Mouse (Mus musculus) testis, adult 2 months (tissue): ENCODE measurements around the gene Gm49416. TPM values are rescaled to one million over a fixed set of nuclear protein-coding genes. Genes with fewer than 3 reads are reported as not detected.

Experiments
- H3K27ac ChIP-seq: fragments of 200-500 bp; 2 replicates; pipeline ENCODE4 v1.5.1; 2012; ENCODE audit warnings: low read depth, low read length; ENCODE audit not compliant: control insufficient read depth, insufficient read depth
- H3K27me3 ChIP-seq: fragments of 200-500 bp; 2 replicates; pipeline ENCODE4 v1.6.1; 2012; ENCODE audit warnings: mild to moderate bottlenecking, low read length, moderate library complexity; ENCODE audit not compliant: control insufficient read depth, insufficient read depth
- H3K36me3 ChIP-seq: fragments of 200-500 bp; 2 replicates; pipeline ENCODE4 v1.6.1; 2012; ENCODE audit warnings: mild to moderate bottlenecking, low read length; ENCODE audit not compliant: control insufficient read depth, insufficient read depth
- H3K4me1 ChIP-seq: fragments of 200-500 bp; 2 replicates; pipeline ENCODE4 v1.6.1; 2012; ENCODE audit warnings: low read length; ENCODE audit not compliant: control insufficient read depth, insufficient read depth
- H3K4me3 ChIP-seq: fragments of 200-500 bp; 2 replicates; pipeline ENCODE4 v1.5.1; 2012; ENCODE audit warnings: low read depth, mild to moderate bottlenecking, low read length, moderate library complexity, mixed read lengths; ENCODE audit not compliant: control insufficient read depth
- CTCF ChIP-seq: fragments of 200-500 bp; IDR thresholded peaks from 2 replicates; pipeline ENCODE4 v1.5.1; 2012; ENCODE audit warnings: low read depth, mild to moderate bottlenecking, inconsistent platforms, low read length, moderate library complexity; ENCODE audit not compliant: control insufficient read depth, insufficient read depth, insufficient replicate concordance
- POLR2A ChIP-seq: fragments of 200-500 bp; IDR thresholded peaks from 2 replicates; pipeline ENCODE4 v1.6.1; 2012; ENCODE audit warnings: low read depth, mild to moderate bottlenecking, inconsistent platforms, low read length, moderate library complexity; ENCODE audit not compliant: control insufficient read depth
- polyA plus RNA-seq: library from polyadenylated mRNA; depleted of rRNA; stranded (reverse); fragments of >200 nt; gene quantifications from 2 replicates; pipeline ENCODE4 v1.2.3, GENCODE M21; 2012; rRNA removed

The Gm49416 gene
- polyA plus RNA-seq, 1 experiment: not detected

DNA sequence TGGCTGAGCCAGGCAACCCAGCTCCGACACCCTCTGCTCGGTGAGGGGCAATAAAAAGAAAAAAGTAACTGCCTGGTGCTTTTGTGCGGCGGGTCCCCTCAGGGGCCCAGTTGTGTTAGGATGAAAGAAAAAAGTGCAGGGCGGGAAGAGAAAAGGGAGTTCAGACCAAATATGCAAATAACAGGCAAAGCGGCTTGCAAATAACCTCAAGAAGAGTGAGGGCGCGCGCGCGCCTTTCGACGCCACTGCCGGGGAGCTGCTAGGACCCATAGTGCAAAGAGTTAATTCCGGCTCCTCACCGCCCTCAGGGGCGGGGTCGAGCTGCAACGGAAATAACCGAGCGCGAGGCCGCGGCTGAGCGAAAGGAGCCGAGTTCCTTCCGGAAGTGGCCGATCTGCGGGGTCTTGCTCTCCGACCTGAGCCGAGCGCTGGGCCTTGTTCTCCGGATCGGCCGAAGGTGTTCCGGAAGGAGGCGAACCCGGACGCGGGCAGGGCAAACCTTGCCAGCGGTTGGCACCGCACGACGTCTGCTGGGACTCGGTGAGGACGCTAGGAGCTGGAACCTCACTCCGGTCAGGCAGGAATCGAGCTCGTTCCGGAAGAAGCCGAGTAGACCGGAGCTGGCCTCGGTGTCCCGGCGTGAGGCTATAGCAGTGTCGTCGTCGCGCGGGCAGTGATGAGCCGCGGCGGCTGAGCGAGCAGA, 52.9 kb downstream of the Gm49416 start, which contains the start of gene Mta2:
Gene Mta2 (plus strand): TSS at position 361 of the 703 bp plus-strand sequence.
- peak; percentile 72 for TF ChIP-seq POLR2A
- TF ChIP-seq CTCF: no peak
- peaks cover 4% of the 10 kb centered on the region for H3K36me3 ChIP-seq
- peak within 1 kb of the TSS; percentile 99 for H3K27ac ChIP-seq
- H3K4me1 ChIP-seq: peaks cover 15% of the 10 kb centered on the region
- peak within 1 kb of the TSS; percentile 98 for H3K4me3 ChIP-seq
- no peaks in the 10 kb centered on the region for H3K27me3 ChIP-seq

DNA sequence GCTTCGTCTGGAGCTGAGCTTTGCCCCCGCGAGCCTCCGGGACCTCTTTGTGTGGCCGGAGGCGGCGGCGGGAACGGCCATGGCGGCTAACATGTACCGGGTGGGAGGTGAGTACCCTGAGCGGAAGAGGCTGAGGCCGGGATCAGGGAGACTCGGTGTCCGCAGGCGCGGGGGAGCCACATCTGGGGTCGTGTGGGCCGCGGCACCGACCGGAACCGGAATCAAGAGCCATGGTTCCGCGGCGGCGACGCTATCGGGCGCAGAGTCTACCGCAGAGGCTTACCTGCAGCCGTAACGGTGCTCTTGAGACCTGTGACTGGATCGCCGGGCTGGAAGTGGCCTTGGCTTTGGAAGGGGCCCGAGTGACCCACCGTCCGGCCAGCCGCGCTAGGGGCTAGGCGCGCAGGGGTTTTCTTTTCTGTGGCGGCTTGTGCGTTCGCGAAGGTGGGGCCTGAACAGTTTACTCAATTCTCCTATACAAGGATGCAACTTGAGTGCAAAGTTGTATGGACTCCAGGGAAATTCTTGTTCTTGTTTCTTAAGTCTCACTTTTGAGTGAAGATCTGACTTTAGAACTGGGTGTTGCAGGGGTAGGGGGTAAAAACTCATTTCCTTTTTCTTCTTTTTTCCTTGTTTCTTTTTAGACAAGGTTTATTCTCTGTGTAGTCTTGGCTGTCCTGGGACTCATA, 53.7 kb downstream of the Gm49416 start:
- H3K27ac ChIP-seq: peak overlapping the region; percentile 99
- H3K36me3 ChIP-seq: peaks cover 7% of the 10 kb centered on the region
- H3K4me1 ChIP-seq: peaks cover 15% of the 10 kb centered on the region
- no peaks in the 10 kb centered on the region for H3K27me3 ChIP-seq
- TF ChIP-seq CTCF (no peak), POLR2A (no peak)
- peak overlapping the region; percentile 98 for H3K4me3 ChIP-seq

DNA sequence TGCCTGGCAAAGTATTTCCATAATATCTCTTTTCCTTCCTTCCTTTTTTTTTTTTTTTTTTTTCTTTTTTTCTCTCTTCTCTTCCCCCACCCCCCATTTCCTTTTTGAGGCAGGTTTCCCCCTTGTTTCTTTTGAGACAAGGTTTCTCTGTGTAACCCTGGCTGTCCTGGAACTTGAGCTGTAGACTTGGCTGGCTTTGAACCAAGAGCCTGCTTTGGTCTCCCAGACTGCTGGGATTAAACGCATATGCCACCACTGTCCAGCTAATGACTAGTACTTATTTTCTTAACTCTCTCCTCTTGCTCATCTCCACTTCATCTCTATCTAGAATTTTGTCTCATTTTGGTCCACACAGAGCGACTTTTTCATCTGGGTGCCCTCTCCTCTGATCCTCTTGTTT, 54.3 kb downstream of the Gm49416 start:
- Histone ChIP-seq H3K36me3 (peaks cover 9% of the 10 kb centered on the region), H3K4me3 (peak overlapping the region; percentile 98), H3K27me3 (no peaks in the 10 kb centered on the region), H3K4me1 (peaks cover 15% of the 10 kb centered on the region), H3K27ac (no peak overlapping the region)
- TF ChIP-seq CTCF: no peak
- no peak for TF ChIP-seq POLR2A

DNA sequence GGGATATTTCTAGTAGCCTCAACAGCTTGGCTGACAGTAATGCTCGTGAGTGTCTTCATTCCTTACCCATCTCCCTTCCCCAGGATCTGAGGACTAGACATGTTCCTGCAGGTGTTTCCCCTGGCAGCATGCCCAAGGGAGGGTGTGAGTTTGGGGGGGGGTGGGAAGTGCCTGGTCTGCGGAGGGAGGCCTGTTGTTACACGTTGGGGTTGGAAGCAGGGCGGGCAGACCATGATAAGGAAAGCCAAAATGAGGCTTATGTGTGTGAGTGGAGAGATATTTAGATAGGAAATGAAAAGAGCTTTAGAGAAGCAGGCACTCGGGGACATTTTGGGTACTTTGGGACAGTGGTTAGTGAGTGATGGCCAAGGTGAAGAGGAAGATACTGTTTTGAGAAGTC, 55.3 kb downstream of the Gm49416 start:
- no peak overlapping the region for H3K4me3 ChIP-seq
- peaks cover 11% of the 10 kb centered on the region for H3K36me3 ChIP-seq
- no peaks in the 10 kb centered on the region for H3K27me3 ChIP-seq
- peaks cover 15% of the 10 kb centered on the region for H3K4me1 ChIP-seq
- no peak overlapping the region for H3K27ac ChIP-seq
- TF ChIP-seq POLR2A (no peak), CTCF (no peak)

DNA sequence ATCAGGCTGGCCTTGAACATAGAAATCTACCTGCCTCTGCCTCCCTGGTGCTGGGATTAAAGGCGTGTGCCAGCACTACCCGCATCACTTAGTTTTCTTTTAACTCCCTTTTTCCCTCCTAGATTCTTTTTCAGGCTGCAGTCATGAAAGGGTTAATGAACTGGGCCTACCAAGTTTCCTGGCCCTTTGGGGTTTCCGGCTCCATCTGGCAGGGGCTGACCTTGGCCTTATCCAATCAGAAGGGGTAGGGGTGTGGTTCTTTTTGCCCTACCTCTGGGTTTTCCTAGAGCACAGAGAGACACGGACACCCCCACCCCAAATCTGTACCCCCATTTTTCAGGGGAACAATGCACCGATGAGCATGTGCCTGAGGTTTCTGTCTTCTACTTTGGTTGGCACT, 56.0 kb downstream of the Gm49416 start:
- Histone ChIP-seq H3K36me3 (peaks cover 14% of the 10 kb centered on the region), H3K27me3 (no peaks in the 10 kb centered on the region), H3K4me3 (no peak overlapping the region), H3K4me1 (peaks cover 15% of the 10 kb centered on the region), H3K27ac (no peak overlapping the region)
- TF ChIP-seq POLR2A (no peak), CTCF (no peak)

Other genes with a start within 250 kb of the Gm49416 start
- gene Chrm1, start 225.1 kb upstream of the Gm49416 start, polyA plus RNA-seq: 0.58 and 0.99 TPM in 2 replicates
- 111 and 121 TPM in 2 replicates for gene Slc3a2, start 165.6 kb upstream of the Gm49416 start, polyA plus RNA-seq
- gene Wdr74, start 153.1 kb upstream of the Gm49416 start, polyA plus RNA-seq: 18.3 and 21.8 TPM in 2 replicates
- gene 1700092M07Rik, start 148.2 kb upstream of the Gm49416 start, polyA plus RNA-seq: 670 and 676 TPM in 2 replicates
- 61.5 and 62.8 TPM in 2 replicates for gene Stx5a, start 147.5 kb upstream of the Gm49416 start, polyA plus RNA-seq
- 166 and 174 TPM in 2 replicates for gene Nxf1, start 131.9 kb upstream of the Gm49416 start, polyA plus RNA-seq
- gene Tmem223, start 117.9 kb upstream of the Gm49416 start, polyA plus RNA-seq: 15.8 and 17.0 TPM in 2 replicates
- gene Tmem179b, start 114.5 kb upstream of the Gm49416 start, polyA plus RNA-seq: 29.7 and 30.8 TPM in 2 replicates
- gene Taf6l, start 102.5 kb upstream of the Gm49416 start, polyA plus RNA-seq: 28.1 and 36.2 TPM in 2 replicates
- 38.4 and 48.4 TPM in 2 replicates for gene Polr2g, start 90.3 kb upstream of the Gm49416 start, polyA plus RNA-seq
- 40.5 and 44.2 TPM in 2 replicates for gene Zbtb3, start 86.4 kb upstream of the Gm49416 start, polyA plus RNA-seq
- 6.8 and 7.9 TPM in 2 replicates for gene Ttc9c, start 69.6 kb upstream of the Gm49416 start, polyA plus RNA-seq
- gene Hnrnpul2, start 68.9 kb upstream of the Gm49416 start, polyA plus RNA-seq: 12.9 and 14.9 TPM in 2 replicates
- 0.64 and 1.9 TPM in 2 replicates for gene AC129217.1, start 59.2 kb upstream of the Gm49416 start, polyA plus RNA-seq
- gene Bscl2, start 51.5 kb upstream of the Gm49416 start, polyA plus RNA-seq: 743 and 750 TPM in 2 replicates
- 2.0 and 2.4 TPM in 2 replicates for gene Gng3, start 49.7 kb upstream of the Gm49416 start, polyA plus RNA-seq
- 0.37 and 0.40 TPM in 2 replicates for gene Lrrn4cl, start 38.2 kb upstream of the Gm49416 start, polyA plus RNA-seq
- 83.7 and 92.2 TPM in 2 replicates for gene Ubxn1, start 17.4 kb upstream of the Gm49416 start, polyA plus RNA-seq
- gene Uqcc3, start 8.0 kb upstream of the Gm49416 start, polyA plus RNA-seq: 40.0 and 41.0 TPM in 2 replicates
- gene Lbhd1, start 5.2 kb upstream of the Gm49416 start, polyA plus RNA-seq: 1.1 and 1.9 TPM in 2 replicates
- not detected in 2 replicates for gene Gm49403, start 5.0 kb upstream of the Gm49416 start, polyA plus RNA-seq
- 48.2 and 48.4 TPM in 2 replicates for gene 1810009A15Rik, start 73 bp upstream of the Gm49416 start, polyA plus RNA-seq
- gene Ints5, start 4.1 kb downstream of the Gm49416 start, polyA plus RNA-seq: 6.6 and 6.7 TPM in 2 replicates
- gene Ganab, start 9.1 kb downstream of the Gm49416 start, polyA plus RNA-seq: 49.9 and 57.0 TPM in 2 replicates
- gene B3gat3, start 31.4 kb downstream of the Gm49416 start, polyA plus RNA-seq: 19.5 and 20.4 TPM in 2 replicates
- 11.6 and 13.7 TPM in 2 replicates for gene Rom1, start 40.4 kb downstream of the Gm49416 start, polyA plus RNA-seq
- 4.9 and 5.7 TPM in 2 replicates for gene Eml3, start 40.6 kb downstream of the Gm49416 start, polyA plus RNA-seq
- gene Mta2, start 52.9 kb downstream of the Gm49416 start, polyA plus RNA-seq: 14.0 and 14.5 TPM in 2 replicates
- 38.2 and 38.6 TPM in 2 replicates for gene Tut1, start 64.9 kb downstream of the Gm49416 start, polyA plus RNA-seq
- 442 and 506 TPM in 2 replicates for gene Eef1g, start 78.1 kb downstream of the Gm49416 start, polyA plus RNA-seq
- 1.6 and 2.3 TPM in 2 replicates for gene Ahnak, start 100.4 kb downstream of the Gm49416 start, polyA plus RNA-seq
- 0.41 TPM in 1 of 2 replicates, not detected in the other for gene Scgb1a1, start 199.0 kb downstream of the Gm49416 start, polyA plus RNA-seq
- gene Asrgl1, start 246.7 kb downstream of the Gm49416 start, polyA plus RNA-seq: 232 and 259 TPM in 2 replicates